Mouse (Mus musculus): Measurements from ENCODE around the gene Cdh15. TPM values are rescaled to one million over a fixed set of nuclear protein-coding genes. Genes with fewer than 3 reads are reported as not detected.

Gene Cdh15
- polyA plus RNA-seq, 1 experiment from 2014 or later: 0.28 TPM

DNA sequence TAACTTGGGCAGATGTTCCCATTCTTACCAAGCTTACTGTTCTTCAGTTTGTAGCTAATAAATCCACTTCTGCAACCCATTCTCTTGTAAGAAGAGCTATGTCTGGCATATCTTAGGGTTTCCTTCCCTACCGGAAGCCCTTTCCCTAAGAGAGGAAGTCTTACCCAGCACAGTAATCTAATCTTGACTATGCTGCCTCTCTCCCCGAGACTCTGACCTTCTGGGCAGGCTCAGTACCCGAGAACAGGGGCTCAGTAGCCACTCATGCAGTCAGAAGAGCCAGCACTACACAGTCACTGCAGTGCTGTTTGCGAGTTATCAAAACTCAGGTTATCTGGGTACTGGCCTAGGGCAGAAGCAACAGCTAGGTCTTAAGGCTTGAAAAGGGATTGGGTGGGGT, 50.3 kb downstream of the Cdh15 start:
- no peaks in the 10 kb centered on the region for H3K4me1 ChIP-seq
- H3K9ac ChIP-seq: no peak overlapping the region
- H3K9me3 ChIP-seq (replicated peaks): no peaks in the 10 kb centered on the region
- no peaks in the 10 kb centered on the region for H3K27me3 ChIP-seq
- peaks cover 69% of the 10 kb centered on the region for H3K36me3 ChIP-seq (ENCODE audit: poor library complexity, severe bottlenecking)
- no peak overlapping the region for H3K4me2 ChIP-seq
- WGBS: 92% methylated on average over 4 of the region's 4 CpGs
- no peak for ATAC-seq
- H3K27ac ChIP-seq: no peak overlapping the region
- H3K4me3 ChIP-seq: no peak overlapping the region

DNA sequence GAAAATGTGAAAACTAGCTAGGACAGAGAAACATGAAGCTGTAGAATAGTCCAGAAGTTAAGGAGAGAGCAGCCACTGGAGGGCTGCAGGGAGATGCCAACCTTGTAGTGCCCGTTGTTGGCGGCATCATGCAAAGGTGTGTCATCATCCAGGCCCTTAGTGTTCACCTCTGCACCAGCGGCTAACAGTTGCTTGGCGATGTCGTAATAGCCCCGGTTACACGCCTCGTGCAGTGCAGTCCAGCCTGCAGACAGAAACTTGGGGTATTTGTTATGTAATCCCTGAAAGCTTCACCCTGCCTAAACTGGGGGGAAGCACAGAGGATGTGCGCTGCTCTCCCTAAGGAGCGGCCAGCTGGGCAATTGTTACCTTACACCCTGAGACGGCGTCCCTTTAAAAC, 50.7 kb downstream of the Cdh15 start:
- no peak for ATAC-seq
- H3K36me3 ChIP-seq (ENCODE audit: poor library complexity, severe bottlenecking): peaks cover 65% of the 10 kb centered on the region
- WGBS: 92% methylated on average over 12 of the region's 12 CpGs

GRCm38 (mm10) chr8:122899085-122899484, 51.3 kb downstream of the Cdh15 start:
- Histone ChIP-seq H3K9me3 (replicated peaks) (no peaks in the 10 kb centered on the region), H3K4me1 (no peaks in the 10 kb centered on the region), H3K36me3 (ENCODE audit: poor library complexity, severe bottlenecking) (peaks cover 59% of the 10 kb centered on the region), H3K9ac (no peak overlapping the region), H3K27me3 (no peaks in the 10 kb centered on the region), H3K4me3 (no peak overlapping the region), H3K4me2 (no peak overlapping the region), H3K27ac (no peak overlapping the region)
- no peak for ATAC-seq
- WGBS: 77% methylated on average over 5 of the region's 5 CpGs

More for the DNA sequence above, 50.7 kb downstream of the Cdh15 start:
- H3K27ac ChIP-seq: no peak overlapping the region
- H3K4me1 ChIP-seq: no peaks in the 10 kb centered on the region
- no peak overlapping the region for H3K9ac ChIP-seq
- H3K27me3 ChIP-seq: no peaks in the 10 kb centered on the region
- no peak overlapping the region for H3K4me2 ChIP-seq
- no peak overlapping the region for H3K4me3 ChIP-seq
- H3K9me3 ChIP-seq (replicated peaks): no peaks in the 10 kb centered on the region

DNA sequence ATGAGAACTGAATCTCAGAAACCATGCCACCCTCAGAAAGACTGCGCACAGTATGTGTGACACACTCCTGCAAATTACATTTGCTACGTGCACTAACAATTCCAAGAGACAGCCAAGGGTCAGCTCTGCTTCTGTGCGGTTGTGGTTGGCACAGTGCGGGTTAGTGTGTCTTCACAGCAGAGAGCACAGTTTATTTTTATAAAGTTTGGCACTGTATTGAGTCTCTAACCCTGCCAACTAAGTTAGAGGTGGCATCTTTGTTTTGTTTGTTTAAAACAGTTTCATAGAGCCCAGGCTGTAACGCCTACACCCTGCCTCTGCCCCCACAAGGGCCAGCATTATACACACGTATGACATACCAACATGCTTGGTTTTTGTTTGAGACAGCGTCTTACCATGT, 53.7 kb downstream of the Cdh15 start:
- no peak overlapping the region for H3K4me3 ChIP-seq
- no peak overlapping the region for H3K9ac ChIP-seq
- peaks cover 4% of the 10 kb centered on the region; the same call in 1 of the 2 replicates for H3K4me1 ChIP-seq
- 93% methylated on average over 7 of the region's 7 CpGs for WGBS
- no peak overlapping the region for H3K4me2 ChIP-seq
- no peak for ATAC-seq
- no peak overlapping the region for H3K27ac ChIP-seq
- peaks cover 35% of the 10 kb centered on the region for H3K36me3 ChIP-seq (ENCODE audit: poor library complexity, severe bottlenecking)
- no peaks in the 10 kb centered on the region for H3K27me3 ChIP-seq
- no peaks in the 10 kb centered on the region for H3K9me3 ChIP-seq (replicated peaks)

DNA sequence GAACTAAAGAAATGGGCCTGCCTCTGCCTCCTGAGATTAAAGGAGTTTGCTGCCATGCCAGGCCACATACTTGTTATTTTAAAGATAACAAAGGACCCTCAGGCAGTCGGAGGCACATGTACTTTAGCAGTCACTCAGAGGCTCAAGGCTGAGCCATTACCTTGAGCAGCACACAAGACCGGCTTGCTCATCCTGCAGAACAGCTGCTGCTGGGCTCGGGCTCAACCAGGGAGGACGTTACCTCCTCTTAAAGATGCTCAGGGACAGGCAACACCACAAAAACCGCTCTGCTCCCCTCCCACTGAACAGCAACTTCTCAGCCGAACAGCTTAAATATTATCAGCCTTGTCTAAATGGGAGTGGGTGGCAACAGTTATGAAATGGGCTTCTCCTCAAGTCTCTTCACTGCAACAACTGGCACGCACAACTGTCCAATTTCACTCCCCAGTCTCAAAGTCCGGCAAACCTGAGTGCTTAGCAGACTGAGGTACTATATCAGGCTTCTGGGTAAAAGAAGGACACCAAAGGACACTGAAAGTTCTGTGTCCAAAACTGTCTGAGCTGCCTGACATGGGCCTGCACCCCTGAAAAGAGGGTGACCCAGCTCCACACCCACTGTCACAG, 54.2 kb downstream of the Cdh15 start:
- H3K4me3 ChIP-seq: no peak overlapping the region
- 86% methylated on average over 8 of the region's 8 CpGs for WGBS
- no peak for ATAC-seq

DNA sequence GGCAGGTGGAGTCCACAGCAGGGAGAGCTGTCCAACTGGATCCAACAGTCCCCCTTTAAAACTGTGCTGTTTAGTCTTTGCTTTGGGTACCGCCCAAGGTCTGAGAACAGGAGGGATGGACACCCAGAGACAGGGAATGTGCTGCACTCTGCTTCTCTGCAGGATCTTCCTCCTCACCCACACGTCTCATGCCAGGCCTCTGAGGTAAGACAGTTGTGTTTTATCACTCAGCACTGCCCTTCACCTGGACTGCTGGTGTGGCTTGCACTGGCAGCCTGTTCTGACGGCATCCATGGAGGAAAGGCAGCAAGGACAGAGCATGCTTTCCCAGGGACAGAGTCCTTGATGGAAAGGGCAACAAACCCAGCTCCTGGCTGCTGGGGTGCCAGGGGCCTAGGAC, 54.8 kb downstream of the Cdh15 start:
- WGBS: 59% methylated on average over 3 of the region's 3 CpGs
- Histone ChIP-seq H3K9me3 (replicated peaks) (no peaks in the 10 kb centered on the region), H3K4me3 (no peak overlapping the region), H3K27ac (no peak overlapping the region), H3K9ac (peak overlapping the region; percentile 35), H3K27me3 (no peaks in the 10 kb centered on the region), H3K4me2 (no peak overlapping the region), H3K36me3 (ENCODE audit: poor library complexity, severe bottlenecking) (peaks cover 26% of the 10 kb centered on the region), H3K4me1 (peaks cover 5% of the 10 kb centered on the region; the same call in 1 of the 2 replicates)
- no peak for ATAC-seq

More for the DNA sequence above, 54.2 kb downstream of the Cdh15 start:
- Histone ChIP-seq H3K4me2 (no peak overlapping the region), H3K9me3 (replicated peaks) (no peaks in the 10 kb centered on the region), H3K36me3 (ENCODE audit: poor library complexity, severe bottlenecking) (peaks cover 30% of the 10 kb centered on the region), H3K4me1 (peaks cover 5% of the 10 kb centered on the region; the same call in 1 of the 2 replicates), H3K27ac (no peak overlapping the region), H3K9ac (no peak overlapping the region), H3K27me3 (no peaks in the 10 kb centered on the region)

DNA sequence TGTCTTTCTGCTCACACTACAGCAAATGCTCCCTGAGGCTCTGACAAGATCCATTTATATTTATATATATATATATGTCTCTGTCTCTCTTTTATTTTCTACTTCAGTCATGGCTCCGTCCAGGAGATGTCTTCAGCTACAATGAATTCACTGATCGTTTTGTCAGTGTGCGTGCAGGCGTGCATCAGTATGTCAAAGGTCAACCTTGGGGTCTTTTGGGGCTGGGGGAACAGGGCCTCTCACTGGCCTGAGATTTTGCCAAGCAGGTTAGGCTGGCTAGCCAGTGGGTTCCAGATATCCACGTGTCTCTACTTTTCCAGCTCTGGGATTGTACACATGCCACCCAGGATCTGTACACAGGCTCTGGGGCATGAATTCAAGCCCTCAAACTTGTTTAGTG, 55.2 kb downstream of the Cdh15 start:
- peak overlapping the region; percentile 35; the same call in 1 of the 2 replicates for H3K9ac ChIP-seq
- no peak overlapping the region for H3K4me2 ChIP-seq
- peaks cover 5% of the 10 kb centered on the region; the same call in 1 of the 2 replicates for H3K4me1 ChIP-seq
- no peak overlapping the region for H3K4me3 ChIP-seq
- 30% methylated on average over 5 of the region's 5 CpGs for WGBS
- H3K36me3 ChIP-seq (ENCODE audit: poor library complexity, severe bottlenecking): peaks cover 26% of the 10 kb centered on the region
- no peak for ATAC-seq
- no peaks in the 10 kb centered on the region for H3K27me3 ChIP-seq
- H3K27ac ChIP-seq: no peak overlapping the region
- H3K9me3 ChIP-seq (replicated peaks): no peaks in the 10 kb centered on the region

DNA sequence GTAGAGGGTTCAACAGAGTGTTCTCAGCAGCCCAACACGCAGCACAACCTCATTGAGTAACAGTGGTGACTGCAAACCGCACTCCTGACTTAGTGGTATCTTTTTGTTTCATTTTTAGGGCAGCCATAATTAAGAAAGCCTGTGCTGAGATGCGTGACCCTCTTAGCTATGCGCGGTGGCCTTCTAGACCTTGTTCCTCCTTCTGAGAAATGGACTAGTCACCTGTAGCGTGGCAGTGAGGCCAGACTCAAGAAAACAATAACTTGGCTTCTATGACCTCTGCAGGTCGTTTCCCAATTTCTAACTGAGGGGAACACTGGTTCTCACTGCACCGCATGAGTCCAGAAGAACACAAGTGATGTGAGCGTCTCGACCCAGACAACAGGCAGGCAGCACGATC, 56.7 kb downstream of the Cdh15 start:
- no peaks in the 10 kb centered on the region for H3K9me3 ChIP-seq (replicated peaks)
- no peak for ATAC-seq
- no peak overlapping the region for H3K27ac ChIP-seq
- peaks cover 22% of the 10 kb centered on the region for H3K36me3 ChIP-seq (ENCODE audit: poor library complexity, severe bottlenecking)
- H3K4me1 ChIP-seq: peaks cover 6% of the 10 kb centered on the region; the same call in 1 of the 2 replicates
- H3K4me3 ChIP-seq: no peak overlapping the region
- 85% methylated on average over 11 of the region's 11 CpGs for WGBS
- no peak overlapping the region for H3K9ac ChIP-seq
- H3K4me2 ChIP-seq: no peak overlapping the region
- no peaks in the 10 kb centered on the region for H3K27me3 ChIP-seq

GRCm38 (mm10) chr8:122905346-122905745, 57.6 kb downstream of the Cdh15 start:
- H3K4me1 ChIP-seq: peaks cover 10% of the 10 kb centered on the region
- H3K4me3 ChIP-seq: no peak overlapping the region
- 90% methylated on average over 4 of the region's 4 CpGs for WGBS
- ATAC-seq: no peak
- H3K36me3 ChIP-seq (ENCODE audit: poor library complexity, severe bottlenecking): peaks cover 18% of the 10 kb centered on the region
- H3K9me3 ChIP-seq (replicated peaks): no peaks in the 10 kb centered on the region
- no peak overlapping the region for H3K4me2 ChIP-seq
- H3K27ac ChIP-seq: no peak overlapping the region
- no peak overlapping the region for H3K9ac ChIP-seq
- H3K27me3 ChIP-seq: no peaks in the 10 kb centered on the region

GRCm38 (mm10) chr8:122906463-122907021, 58.8 kb downstream of the Cdh15 start:
- WGBS: 45% methylated on average over 6 of the region's 6 CpGs
- peak; percentile 76 for ATAC-seq
- H3K27ac ChIP-seq: no peak overlapping the region

GRCm38 (mm10) chr8:122912150-122912549, 64.4 kb downstream of the Cdh15 start:
- Histone ChIP-seq H3K27me3 (no peaks in the 10 kb centered on the region), H3K4me2 (no peak overlapping the region), H3K27ac (no peak overlapping the region), H3K9ac (no peak overlapping the region), H3K36me3 (ENCODE audit: poor library complexity, severe bottlenecking) (peaks cover 36% of the 10 kb centered on the region), H3K4me3 (no peak overlapping the region), H3K9me3 (replicated peaks) (no peaks in the 10 kb centered on the region), H3K4me1 (peaks cover 5% of the 10 kb centered on the region)
- WGBS: 90% methylated on average over 3 of the region's 3 CpGs
- no peak for ATAC-seq

More at GRCm38 (mm10) chr8:122906463-122907021, 58.8 kb downstream of the Cdh15 start:
- H3K9ac ChIP-seq: no peak overlapping the region
- H3K4me3 ChIP-seq: no peak overlapping the region
- H3K4me2 ChIP-seq: no peak overlapping the region
- H3K36me3 ChIP-seq (ENCODE audit: poor library complexity, severe bottlenecking): peaks cover 18% of the 10 kb centered on the region
- H3K4me1 ChIP-seq: peaks cover 10% of the 10 kb centered on the region
- no peaks in the 10 kb centered on the region for H3K27me3 ChIP-seq
- H3K9me3 ChIP-seq (replicated peaks): no peaks in the 10 kb centered on the region

DNA sequence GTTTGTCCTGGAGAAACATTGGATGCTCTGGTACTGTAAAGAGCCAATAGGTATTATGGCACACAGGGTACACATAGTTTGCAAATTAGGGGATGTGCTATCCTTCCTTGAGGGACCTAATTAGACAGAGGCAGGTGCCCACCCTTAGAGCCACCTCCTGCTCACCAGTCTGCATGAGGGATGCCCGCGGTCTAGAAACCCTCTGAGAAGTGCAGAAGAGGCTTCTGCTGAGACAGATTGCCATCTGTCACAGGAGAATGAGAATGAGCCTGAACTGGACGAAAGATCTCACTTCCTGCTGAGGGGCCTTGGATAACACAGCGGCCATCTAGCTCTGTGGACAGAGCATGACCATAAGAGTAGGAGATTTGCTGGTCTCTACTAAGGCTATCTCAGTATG, 65.1 kb downstream of the Cdh15 start:
- Histone ChIP-seq H3K27ac (no peak overlapping the region), H3K36me3 (ENCODE audit: poor library complexity, severe bottlenecking) (peaks cover 31% of the 10 kb centered on the region), H3K9me3 (replicated peaks) (no peaks in the 10 kb centered on the region), H3K27me3 (no peaks in the 10 kb centered on the region), H3K4me2 (no peak overlapping the region), H3K9ac (no peak overlapping the region), H3K4me3 (no peak overlapping the region), H3K4me1 (peaks cover 5% of the 10 kb centered on the region)
- WGBS: 98% methylated on average over 4 of the region's 4 CpGs
- ATAC-seq: no peak

GRCm38 (mm10) chr8:122916766-122917165, 69.0 kb downstream of the Cdh15 start:
- H3K27me3 ChIP-seq: no peaks in the 10 kb centered on the region
- peaks cover 18% of the 10 kb centered on the region for H3K36me3 ChIP-seq (ENCODE audit: poor library complexity, severe bottlenecking)
- H3K4me3 ChIP-seq: no peak overlapping the region
- no peaks in the 10 kb centered on the region for H3K9me3 ChIP-seq (replicated peaks)
- no peak overlapping the region for H3K9ac ChIP-seq
- WGBS: 79% methylated on average over 3 of the region's 3 CpGs
- no peak for ATAC-seq
- H3K4me2 ChIP-seq: no peak overlapping the region
- peaks cover 24% of the 10 kb centered on the region for H3K4me1 ChIP-seq
- no peak overlapping the region for H3K27ac ChIP-seq
